26 mouse cellular contexts compared by ENCODE assay signal in genomic region chr13:43718173-43718572, GRCm38 (mm10).
"Had no signal": no experiment of that assay in that cellular context is flagged by ENCODE, and none has a peak within 500 bp of the region (broad histone marks: within the 10 kb centered on the region; RNA-seq: fewer than 3 reads in every experiment).

No protein-coding gene starts in this region.

- H3K9ac ChIP-seq: embryonic facial prominence, embryonic 12.5 days; embryonic facial prominence, embryonic 13.5 days; embryonic facial prominence, embryonic 15.5 days; forebrain, embryonic 12.5 days; forebrain, embryonic 13.5 days; forebrain, embryonic 15.5 days; forebrain, postnatal 0 days had no signal

- H3K4me1 ChIP-seq: embryonic facial prominence, embryonic 12.5 days; embryonic facial prominence, embryonic 13.5 days; embryonic facial prominence, embryonic 15.5 days; forebrain, embryonic 12.5 days; forebrain, embryonic 15.5 days had no signal

- H3K4me3 ChIP-seq: embryonic facial prominence, embryonic 10.5 days; embryonic facial prominence, embryonic 12.5 days; embryonic facial prominence, embryonic 13.5 days; embryonic facial prominence, embryonic 15.5 days; erythroblast, embryonic 14.5 days; forebrain, embryonic 10.5 days; forebrain, embryonic 12.5 days; forebrain, embryonic 13.5 days; forebrain, embryonic 15.5 days; gastrocnemius, adult 2 months; heart, embryonic 10.5 days had no signal

- H3K27ac ChIP-seq: embryonic facial prominence, embryonic 10.5 days; embryonic facial prominence, embryonic 12.5 days; embryonic facial prominence, embryonic 13.5 days; embryonic facial prominence, embryonic 15.5 days; forebrain, embryonic 10.5 days; forebrain, embryonic 12.5 days; forebrain, embryonic 13.5 days; forebrain, embryonic 15.5 days; gastrocnemius, adult 2 months; heart, embryonic 10.5 days had no signal

- H3K4me2 ChIP-seq: embryonic facial prominence, embryonic 12.5 days; embryonic facial prominence, embryonic 13.5 days; embryonic facial prominence, embryonic 15.5 days; forebrain, embryonic 12.5 days; forebrain, embryonic 13.5 days; forebrain, embryonic 15.5 days had no signal

- H3K27me3 ChIP-seq: embryonic facial prominence, embryonic 12.5 days; embryonic facial prominence, embryonic 13.5 days; forebrain, embryonic 13.5 days; forebrain, embryonic 15.5 days had no signal

- DNase-seq: cerebellum, adult 9-10 months; cerebellum, adult 9-11 months; cerebellum, postnatal 10 days; cerebellum, postnatal 14 days; cerebellum, postnatal 25 days; cerebellum, postnatal 36 days; embryo, embryonic 11 days; forebrain, postnatal 0 days; gastrocnemius, adult 2 months; gastrocnemius, postnatal 10 days; gastrocnemius, postnatal 14 days; gastrocnemius, postnatal 25 days; gastrocnemius, postnatal 36 days; heart, adult 18-20 months had no signal

- H3K36me3 ChIP-seq: embryonic facial prominence, embryonic 10.5 days; embryonic facial prominence, embryonic 12.5 days; embryonic facial prominence, embryonic 13.5 days; embryonic facial prominence, embryonic 15.5 days; forebrain, embryonic 10.5 days; forebrain, embryonic 12.5 days; forebrain, embryonic 15.5 days; heart, embryonic 10.5 days had no signal

- ATAC-seq: forebrain, embryonic 13.5 days; forebrain, embryonic 14.5 days; forebrain, embryonic 15.5 days; forebrain, embryonic 16.5 days; forebrain, postnatal 0 days had no signal

- H3K9me3 ChIP-seq: embryonic facial prominence, embryonic 10.5 days; embryonic facial prominence, embryonic 12.5 days; embryonic facial prominence, embryonic 13.5 days; embryonic facial prominence, embryonic 15.5 days; forebrain, embryonic 10.5 days; forebrain, embryonic 12.5 days; forebrain, embryonic 13.5 days; forebrain, embryonic 15.5 days; heart, embryonic 10.5 days had no signal
